Mouse (Mus musculus) E14TG2a.4 (cell line): Measurements from ENCODE around the gene Lax1.

Experiments
- CTCF ChIP-seq: conservative IDR thresholded peaks from 2 replicates; pipeline ENCODE4 v1.5.1; 2014; ENCODE audit warnings: low read length
- NANOG ChIP-seq: IDR thresholded peaks from 2 replicates; pipeline ENCODE4 v1.6.1; 2014; ENCODE audit warnings: borderline replicate concordance, low read length, mixed read lengths
- POU5F1 ChIP-seq: IDR thresholded peaks from 2 replicates; pipeline ENCODE4 v1.6.1; 2014; ENCODE audit warnings: low read length, borderline replicate concordance

- TF ChIP-seq CTCF (no peak), NANOG (no peak), POU5F1 (no peak)
Measured at GRCm38 (mm10) chr1:133645652-133646051, 44.3 kb downstream of the Lax1 start.
